Mouse (Mus musculus) embryonic fibroblast, embryonic 13.5 days (primary cell): ENCODE results near the gene Nsun3. TPM values are rescaled to one million over a fixed set of nuclear protein-coding genes. Genes with fewer than 3 reads are reported as not detected.

Experiments
- H3K27ac ChIP-seq: 2 replicates; pipeline ENCODE4 v1.5.1; 2012; ENCODE audit warnings: low read length, control low read depth, inconsistent platforms; ENCODE audit not compliant: insufficient read depth
- H3K4me1 ChIP-seq: 2 replicates; pipeline ENCODE4 v1.6.1; 2011; ENCODE audit warnings: low read length; ENCODE audit not compliant: control insufficient read depth, insufficient read depth
- H3K4me3 ChIP-seq: 2 replicates; pipeline ENCODE4 v1.5.1; 2011; ENCODE audit warnings: mild to moderate bottlenecking, control low read depth, low read length; ENCODE audit not compliant: insufficient read depth
- CTCF ChIP-seq: IDR thresholded peaks from 2 replicates; pipeline ENCODE4 v1.5.1; 2011; ENCODE audit warnings: mild to moderate bottlenecking, control low read depth, low read length, moderate library complexity, borderline replicate concordance; ENCODE audit not compliant: insufficient read depth
- POLR2A ChIP-seq: IDR thresholded peaks from 2 replicates; pipeline ENCODE4 v1.6.1; 2011; ENCODE audit warnings: low read depth, mild to moderate bottlenecking, control low read depth, low read length, moderate library complexity
- polyA plus RNA-seq: library from polyadenylated mRNA; stranded (reverse); fragments of >200 nt; gene quantifications from 2 replicates; pipeline ENCODE4 v1.2.4, GENCODE M21; 2011; ENCODE audit warnings: low read depth; ENCODE audit not compliant: missing spikeins, insufficient read length

The Nsun3 gene
- 8.0 and 9.6 TPM in 2 replicates for polyA plus RNA-seq

- H3K27ac ChIP-seq = peak within 1 kb of the TSS; percentile 63
- peak within 1 kb of the TSS; percentile 68 for H3K4me3 ChIP-seq
- TF ChIP-seq CTCF (no peak), POLR2A (peak; percentile 90)
- H3K4me1 ChIP-seq = no peaks in the 10 kb centered on the region; the same call in 1 of the 2 replicates
Observed at GRCm38 (mm10) chr16:62786621-62787331, at the start of gene Nsun3. Nsun3 (minus strand) TSS chr16:62786818.

- Histone ChIP-seq H3K27ac (no peak overlapping the region), H3K4me3 (no peak overlapping the region), H3K4me1 (no peaks in the 10 kb centered on the region)
- no peak for TF ChIP-seq POLR2A
- no peak for TF ChIP-seq CTCF
Observed at GRCm38 (mm10) chr16:62834016-62834735, 47.6 kb upstream of the Nsun3 start.

GRCm38 (mm10) chr16:62832481-62832880, 45.9 kb upstream of the Nsun3 start:
- no peaks in the 10 kb centered on the region for H3K4me1 ChIP-seq
- H3K4me3 ChIP-seq = no peak overlapping the region
- TF ChIP-seq POLR2A = no peak
- TF ChIP-seq CTCF = peak; percentile 65; the same call in 1 of the 2 replicates
- H3K27ac ChIP-seq = no peak overlapping the region

GRCm38 (mm10) chr16:62832027-62832426, 45.4 kb upstream of the Nsun3 start:
- TF ChIP-seq CTCF (no peak), POLR2A (no peak)
- no peaks in the 10 kb centered on the region for H3K4me1 ChIP-seq
- H3K27ac ChIP-seq = no peak overlapping the region
- no peak overlapping the region for H3K4me3 ChIP-seq

- TF ChIP-seq CTCF (no peak), POLR2A (no peak)
- Histone ChIP-seq H3K4me1 (no peaks in the 10 kb centered on the region), H3K27ac (no peak overlapping the region), H3K4me3 (no peak overlapping the region)
Observed at GRCm38 (mm10) chr16:62826156-62827001, 39.8 kb upstream of the Nsun3 start.

GRCm38 (mm10) chr16:62822472-62822871, 35.9 kb upstream of the Nsun3 start:
- H3K4me3 ChIP-seq = no peak overlapping the region
- H3K4me1 ChIP-seq = no peaks in the 10 kb centered on the region
- no peak overlapping the region for H3K27ac ChIP-seq
- TF ChIP-seq POLR2A = no peak
- no peak for TF ChIP-seq CTCF

- Histone ChIP-seq H3K4me3 (no peak within 1 kb of the TSS), H3K4me1 (no peaks in the 10 kb centered on the region), H3K27ac (no peak within 1 kb of the TSS)
- TF ChIP-seq CTCF (no peak), POLR2A (no peak)
Observed at GRCm38 (mm10) chr16:62814491-62814890, 27.9 kb upstream of the Nsun3 start, which contains the start of gene Stx19. Stx19 (plus strand) TSS chr16:62814676.

- TF ChIP-seq POLR2A = no peak
- no peak for TF ChIP-seq CTCF
- Histone ChIP-seq H3K4me3 (no peak overlapping the region), H3K4me1 (no peaks in the 10 kb centered on the region), H3K27ac (no peak overlapping the region)
Observed at GRCm38 (mm10) chr16:62813790-62814189, 27.2 kb upstream of the Nsun3 start.

GRCm38 (mm10) chr16:62810855-62811254, 24.2 kb upstream of the Nsun3 start:
- no peak overlapping the region for H3K27ac ChIP-seq
- TF ChIP-seq POLR2A (no peak), CTCF (no peak)
- H3K4me1 ChIP-seq = no peaks in the 10 kb centered on the region
- no peak overlapping the region for H3K4me3 ChIP-seq
